Mouse (Mus musculus) kidney, postnatal 10 days (tissue): Measurements from ENCODE around the gene Sectm1b.
"Not testable (repeated sequence)": the region's sequence is repeated elsewhere in the genome, so short reads cannot be mapped to it uniquely, and the experiment has no call there.

Experiments
- DNase-seq: peaks from one replicate; pipeline ENCODE4 v3.0.0; 2021; ENCODE audit warnings: mixed read lengths

Sectm1b gene

DNA sequence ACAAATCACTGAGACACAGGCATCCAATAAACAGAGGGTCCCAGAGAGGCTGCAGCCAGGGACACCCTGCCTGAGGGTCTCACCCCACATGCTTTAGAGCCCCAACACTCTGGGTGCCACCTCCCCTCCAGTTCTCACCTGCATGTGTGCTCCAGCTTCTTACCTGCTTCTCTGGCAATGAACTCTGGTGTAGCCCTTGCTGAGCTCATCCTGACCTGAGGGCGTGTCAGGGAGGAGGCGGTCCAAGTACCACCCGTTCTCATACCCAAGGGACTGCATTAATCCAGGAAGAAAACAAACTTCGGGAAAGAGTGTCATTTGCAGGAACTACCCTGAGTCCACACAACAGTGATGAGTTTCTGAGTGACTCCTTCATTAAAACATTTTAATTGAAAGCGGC, at the start of gene Sectm1b:
Gene Sectm1b (minus strand): TSS at position 191 of the 400 bp plus-strand sequence.
- no peak for DNase-seq

DNA sequence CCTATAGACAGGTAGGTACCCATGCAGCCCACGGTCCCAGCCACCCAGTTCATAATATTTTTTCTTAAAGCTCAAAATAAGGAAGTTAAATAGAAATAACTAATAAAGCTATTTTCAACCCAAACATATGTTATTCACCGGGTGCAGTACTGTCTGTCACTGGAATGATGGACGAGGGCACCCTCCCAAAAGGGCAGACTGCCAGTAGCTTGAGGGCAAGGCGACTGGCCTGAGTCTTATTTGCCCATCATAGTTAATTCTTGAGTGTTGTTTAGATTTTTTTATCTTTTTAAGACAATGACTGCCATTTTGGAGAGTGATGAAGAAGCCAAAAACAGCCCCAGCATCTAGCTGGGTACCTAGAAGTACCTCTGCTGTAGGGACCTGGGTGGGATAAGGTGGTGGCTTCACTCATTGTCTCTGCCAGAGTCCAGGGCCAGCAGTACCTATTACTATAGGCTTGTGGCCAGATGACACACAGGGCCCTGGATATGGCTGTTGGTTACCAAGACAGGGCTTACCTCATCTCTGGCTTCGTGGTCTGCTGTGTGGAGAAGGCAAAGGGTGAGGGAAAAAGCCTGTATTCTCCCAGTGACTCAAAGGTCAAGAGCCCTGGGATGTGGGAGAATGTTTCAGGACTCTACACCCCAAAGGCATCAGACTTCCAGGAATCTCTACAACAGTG, 48.9 kb upstream of the Sectm1b start:
- DNase-seq = no peak

DNA sequence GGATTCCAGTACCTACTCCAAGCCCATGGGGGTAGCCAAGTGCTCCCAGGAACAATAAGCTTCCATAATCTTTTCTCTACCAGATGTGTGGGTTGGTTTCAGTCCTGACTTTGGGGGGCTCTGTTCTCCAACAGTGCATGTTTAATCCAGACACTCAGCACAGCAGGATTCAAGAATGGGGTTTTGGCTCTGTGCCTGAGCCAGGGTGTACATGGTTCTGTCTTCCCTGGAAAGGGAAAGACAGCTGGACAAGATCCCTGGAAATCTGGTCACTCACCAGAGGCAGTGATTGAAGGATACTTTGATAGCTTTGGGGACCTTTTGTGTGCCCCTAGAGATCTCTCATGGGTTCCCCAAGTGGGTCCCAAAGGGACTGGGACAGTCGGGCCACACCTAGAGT, 48.2 kb upstream of the Sectm1b start:
- no peak for DNase-seq

DNA sequence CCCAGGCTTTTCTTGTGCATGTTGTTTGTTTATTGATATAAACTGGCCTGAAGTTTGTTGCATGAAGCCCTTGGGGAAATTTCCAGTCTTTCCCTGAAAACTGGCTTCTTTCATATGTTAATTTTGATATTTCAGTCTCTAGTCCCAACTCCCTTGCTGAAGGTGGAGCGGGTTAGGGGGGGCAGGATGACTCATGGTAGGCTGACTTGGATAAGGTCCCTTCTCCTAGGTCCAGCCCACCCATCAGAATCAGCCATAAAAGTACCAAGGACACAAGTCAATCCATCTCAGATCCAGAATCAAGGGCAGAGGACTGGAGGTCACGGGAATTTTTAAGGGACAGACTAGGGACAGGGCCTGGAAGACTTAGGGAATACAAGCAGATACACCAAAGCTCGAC, 47.7 kb upstream of the Sectm1b start:
- DNase-seq = no peak

- DNase-seq = peak; percentile 78
Measured at GRCm38 (mm10) chr11:121109986-121110385, 46.6 kb upstream of the Sectm1b start.

GRCm38 (mm10) chr11:121108061-121108460, 44.7 kb upstream of the Sectm1b start:
- DNase-seq = peak; percentile 60

DNA sequence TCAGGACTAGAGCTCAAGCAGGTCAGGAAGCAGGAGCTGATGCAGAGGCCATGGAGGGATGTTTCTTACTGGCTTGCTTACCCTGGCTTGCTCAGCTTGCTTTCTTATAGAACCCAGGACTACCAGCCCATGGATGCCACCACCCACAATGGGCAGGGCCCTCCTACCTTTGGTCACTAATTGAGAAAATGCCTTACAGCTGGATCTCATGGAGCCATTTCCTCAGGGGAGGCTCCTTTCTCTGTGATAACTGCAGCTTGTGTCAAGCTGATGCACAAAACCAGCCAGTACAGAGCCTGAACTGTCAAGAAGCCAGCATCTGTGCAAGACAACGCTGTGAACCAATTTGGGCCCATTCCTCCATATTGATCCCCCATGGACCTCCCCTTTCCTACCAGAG, 43.9 kb upstream of the Sectm1b start:
- not testable (repeated sequence) for DNase-seq

DNA sequence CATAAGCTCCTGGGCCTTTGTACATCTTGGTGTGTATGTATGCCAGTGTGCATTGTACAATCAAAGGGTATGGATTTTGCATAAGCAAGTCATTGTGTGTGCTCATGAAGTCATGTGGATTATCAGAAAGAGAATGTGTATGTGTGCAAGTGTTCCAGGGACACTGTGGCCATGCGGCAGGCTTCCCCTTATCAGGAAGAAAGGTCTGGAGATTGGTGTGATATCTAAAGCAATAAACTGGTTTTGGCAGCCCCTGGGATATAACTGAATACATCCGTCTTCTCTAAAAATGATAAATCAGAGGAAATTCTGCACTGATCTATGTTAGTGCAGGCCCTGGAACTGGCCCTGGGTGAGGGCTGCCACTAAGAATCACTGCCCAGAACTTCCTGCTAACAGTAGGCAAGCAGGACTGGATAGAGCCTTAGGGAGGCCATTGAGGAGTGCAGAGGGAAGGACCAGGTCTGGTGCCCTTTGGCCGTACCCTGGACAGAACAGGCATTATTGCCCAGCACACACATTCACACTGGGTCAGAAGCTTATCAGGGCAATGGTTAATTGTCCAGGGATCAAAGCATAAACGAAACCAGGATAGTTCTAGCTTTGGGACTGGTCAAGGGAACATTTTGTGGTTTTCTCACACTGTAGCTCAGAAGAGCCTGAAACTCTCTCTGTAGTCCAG, 37.9 kb upstream of the Sectm1b start:
- no peak for DNase-seq

DNA sequence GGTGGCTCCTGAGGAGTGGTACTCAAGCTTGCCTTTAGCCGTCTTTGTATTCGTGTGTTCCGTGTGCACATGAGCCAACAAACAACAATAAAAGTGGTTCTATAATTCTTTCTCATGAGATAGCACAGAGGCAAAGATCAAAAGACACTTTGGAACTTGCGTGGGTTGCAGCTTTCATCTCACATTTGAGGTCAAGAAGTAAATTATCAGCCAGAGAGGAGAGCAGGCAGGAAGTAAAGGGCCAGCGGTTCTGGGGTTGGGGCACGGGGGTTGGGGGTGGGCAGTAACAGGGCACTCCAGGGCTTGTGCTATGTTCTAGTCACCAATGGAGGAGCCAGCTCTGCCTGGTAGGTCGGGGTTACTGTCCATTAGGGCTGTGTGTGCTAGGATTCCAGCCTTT, 37.3 kb upstream of the Sectm1b start:
- peak; percentile 49 for DNase-seq

GRCm38 (mm10) chr11:121099762-121100161, 36.4 kb upstream of the Sectm1b start:
- peak; percentile 48 for DNase-seq

DNA sequence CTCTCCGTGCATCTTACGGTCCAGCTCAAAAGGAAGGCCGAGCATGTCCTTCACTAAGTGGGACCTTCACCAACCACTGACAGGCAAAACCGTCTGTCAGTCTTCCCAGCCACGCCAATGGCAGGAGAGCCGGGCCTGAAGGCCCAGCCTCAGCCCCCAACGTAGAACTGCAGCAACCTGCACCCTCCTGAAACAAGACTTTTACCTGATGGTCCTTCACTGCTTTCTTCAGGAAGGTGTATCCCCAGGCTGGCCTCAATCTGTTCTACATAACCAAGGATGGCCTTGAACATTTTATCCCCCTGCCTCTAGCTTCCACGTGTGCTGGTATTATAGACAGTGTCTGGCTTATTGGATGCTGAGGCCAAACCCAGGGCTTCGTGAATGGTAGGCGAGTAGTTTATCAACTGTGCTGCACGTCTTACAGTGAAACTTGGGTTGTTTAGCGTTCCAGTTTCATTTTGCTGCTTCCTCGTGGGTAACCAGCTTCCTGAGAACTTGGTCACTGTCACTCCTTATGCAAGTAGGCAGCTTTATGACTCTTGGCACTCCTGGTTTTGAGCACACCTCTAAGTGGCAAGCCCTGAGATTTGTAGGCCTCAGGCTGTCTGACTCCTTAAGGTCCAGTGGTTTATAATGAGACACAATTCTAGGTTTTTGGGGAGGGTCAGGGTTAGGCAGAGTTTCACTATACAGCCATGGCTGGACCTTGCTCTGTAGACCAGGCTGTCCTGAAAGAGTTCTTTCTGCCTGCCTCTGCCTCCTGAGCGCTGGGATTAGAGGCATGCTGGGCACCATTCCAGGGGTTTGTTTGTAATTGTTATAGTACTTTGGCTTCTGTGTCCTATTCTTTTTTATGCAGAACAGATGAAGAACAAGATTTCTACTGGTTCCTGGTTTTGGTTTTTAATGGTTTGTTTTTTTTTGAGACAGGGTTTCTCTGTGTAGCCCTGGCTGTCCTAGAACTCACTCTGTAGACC, 29.5 kb upstream of the Sectm1b start:
- no peak for DNase-seq

GRCm38 (mm10) chr11:121090943-121091342, 27.6 kb upstream of the Sectm1b start:
- DNase-seq = no peak

DNA sequence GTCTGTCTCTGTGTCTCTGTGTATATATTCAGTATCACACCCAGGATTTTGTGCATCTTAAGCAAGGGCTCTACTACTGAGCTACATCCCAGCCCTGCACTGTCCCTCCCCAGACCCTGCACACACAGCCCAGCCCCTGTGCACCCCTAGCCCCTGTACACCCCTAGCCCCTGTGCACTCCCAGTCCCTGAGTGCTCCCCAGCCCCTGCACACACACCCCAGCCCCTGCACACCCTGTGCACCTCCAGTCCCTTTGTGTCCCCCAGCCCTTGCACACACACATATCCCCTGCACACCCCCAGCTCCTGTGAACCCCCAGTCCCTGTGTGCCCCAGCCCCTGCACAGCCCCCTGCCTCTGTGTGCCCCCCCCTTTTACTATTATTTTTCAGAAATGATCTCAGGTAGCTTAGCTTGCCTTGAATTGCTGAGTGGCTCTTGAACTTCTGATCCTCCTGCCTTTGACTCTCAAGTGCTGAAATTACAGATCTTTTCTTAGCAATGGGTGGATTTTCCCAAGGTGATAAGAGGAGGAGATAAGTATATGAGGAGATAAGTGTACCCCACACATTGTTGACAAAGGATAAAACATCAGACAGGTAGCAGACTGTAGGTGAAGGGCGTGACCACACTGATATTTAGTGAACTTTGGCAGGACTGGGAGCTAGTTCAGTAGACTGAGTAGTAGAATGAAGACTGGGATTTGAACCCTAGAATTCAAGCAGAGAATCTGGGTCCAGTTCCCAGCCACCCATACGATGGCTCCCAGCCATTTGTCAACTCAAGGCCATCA, 26.6 kb upstream of the Sectm1b start:
- no peak for DNase-seq

GRCm38 (mm10) chr11:121088997-121089396, 25.6 kb upstream of the Sectm1b start:
- DNase-seq = no peak

DNA sequence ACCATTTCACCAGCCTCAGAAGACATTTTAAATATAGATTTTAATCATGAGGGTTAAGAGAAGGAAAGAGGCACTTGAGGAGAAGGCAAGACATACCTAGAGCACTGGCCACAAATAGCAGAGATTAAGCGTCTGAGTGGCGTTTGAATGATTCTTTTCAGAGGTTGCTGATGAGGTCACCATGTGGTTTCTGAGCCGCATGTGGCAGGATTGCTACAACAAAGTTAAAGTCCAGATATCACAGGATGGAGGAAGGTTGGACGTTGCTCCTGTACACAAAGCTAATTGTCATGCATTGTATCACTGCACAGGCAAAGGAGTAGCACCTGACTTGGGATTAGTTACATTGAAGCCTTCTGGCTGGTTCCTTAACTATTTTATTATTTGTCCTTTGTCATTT, 22.9 kb upstream of the Sectm1b start:
- DNase-seq = no peak

DNA sequence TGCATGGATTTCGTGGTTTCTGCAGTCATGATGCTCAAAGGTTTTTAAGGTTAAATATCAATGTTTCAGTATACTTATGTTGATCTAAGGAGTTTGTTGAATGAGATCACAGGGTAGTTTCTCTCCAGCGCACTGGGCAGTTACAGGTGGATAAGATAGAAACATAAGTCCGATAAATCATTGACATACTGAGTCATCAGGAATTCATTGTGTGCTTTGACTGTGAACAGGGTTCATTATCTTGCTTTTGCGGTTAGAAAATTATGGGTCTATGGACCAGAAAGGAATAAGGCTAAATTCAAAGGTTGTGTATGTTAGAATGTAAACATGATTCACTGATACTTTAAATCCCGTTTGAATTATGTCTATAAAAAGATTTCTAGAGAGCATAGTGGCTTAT, 21.8 kb upstream of the Sectm1b start:
- no peak for DNase-seq

DNA sequence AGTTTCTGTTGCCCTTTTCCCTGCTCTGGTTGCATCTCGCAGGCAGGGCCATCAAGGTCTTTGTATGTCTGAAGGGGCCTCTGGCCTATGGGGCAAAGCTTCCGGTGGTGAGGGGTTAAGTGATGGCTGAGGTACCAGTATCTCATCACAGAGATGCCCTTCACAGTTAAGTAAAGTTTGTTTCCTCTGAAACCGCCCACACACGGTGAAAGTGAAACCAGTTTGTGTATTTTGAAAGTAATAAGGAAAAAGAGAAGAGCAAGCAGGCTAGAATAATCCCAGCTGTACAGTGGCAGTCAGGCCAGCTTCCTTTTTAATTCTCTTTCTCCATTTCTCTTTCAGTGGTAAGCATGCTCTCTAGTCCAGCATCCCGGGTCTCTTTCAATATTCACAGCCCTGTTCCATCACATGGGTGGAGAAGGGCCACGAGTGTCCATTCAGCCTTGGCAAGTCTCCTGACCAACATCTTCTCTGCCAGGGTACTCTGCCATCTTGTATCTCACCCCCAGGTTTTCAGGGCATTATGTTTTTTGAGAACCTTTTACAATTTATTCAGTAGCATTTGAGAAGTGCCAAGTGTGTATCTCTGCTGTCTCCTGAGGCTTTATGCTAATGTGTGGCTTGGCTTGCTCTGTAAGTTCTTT, 19.6 kb upstream of the Sectm1b start:
- DNase-seq = no peak

DNA sequence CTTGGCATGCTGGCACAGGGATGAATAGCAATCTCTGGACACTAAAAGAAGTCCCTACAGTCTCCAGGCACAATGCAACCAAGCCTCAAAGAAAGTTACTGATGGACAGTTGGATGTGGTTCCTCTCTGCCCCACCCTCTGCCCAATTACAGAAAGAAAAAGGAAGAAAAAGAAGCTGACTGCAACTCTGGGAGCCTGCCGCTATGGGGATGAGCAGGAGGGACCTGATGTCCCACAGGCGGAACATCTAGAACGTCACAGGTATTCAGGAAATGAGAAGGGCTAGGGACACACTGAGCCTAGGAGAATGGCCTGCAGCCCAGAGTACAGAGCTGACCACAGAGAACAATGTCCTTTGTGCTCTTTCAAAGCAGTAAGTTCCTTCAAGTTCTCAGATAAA, 18.9 kb upstream of the Sectm1b start:
- DNase-seq = no peak

- no peak for DNase-seq
Measured at GRCm38 (mm10) chr11:121081120-121081519, 17.8 kb upstream of the Sectm1b start, which contains the start of gene Sectm1a. Gene Sectm1a, minus strand, starts transcription at chr11:121081220.

DNA sequence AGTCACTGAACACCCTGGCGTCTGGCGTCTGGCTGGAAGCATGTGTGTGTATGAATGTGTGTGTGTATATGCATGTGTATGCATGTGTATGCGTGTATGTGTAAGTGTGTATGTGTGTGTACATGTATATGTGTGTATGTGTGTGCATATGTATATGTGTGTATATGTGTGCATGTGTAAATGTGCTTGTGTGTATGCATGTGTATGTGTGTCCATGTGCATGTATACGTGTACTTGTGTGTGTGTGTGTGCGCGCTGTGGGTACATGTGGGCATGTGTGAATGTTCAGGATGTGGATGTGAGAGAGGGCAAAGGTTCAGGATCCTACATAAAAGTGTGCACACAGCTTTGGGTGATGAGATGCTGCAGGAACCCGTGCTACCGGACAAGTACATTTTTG, 17.0 kb upstream of the Sectm1b start:
- DNase-seq = no peak

- DNase-seq = no peak
Measured at GRCm38 (mm10) chr11:121075655-121076054, 12.3 kb upstream of the Sectm1b start.

DNA sequence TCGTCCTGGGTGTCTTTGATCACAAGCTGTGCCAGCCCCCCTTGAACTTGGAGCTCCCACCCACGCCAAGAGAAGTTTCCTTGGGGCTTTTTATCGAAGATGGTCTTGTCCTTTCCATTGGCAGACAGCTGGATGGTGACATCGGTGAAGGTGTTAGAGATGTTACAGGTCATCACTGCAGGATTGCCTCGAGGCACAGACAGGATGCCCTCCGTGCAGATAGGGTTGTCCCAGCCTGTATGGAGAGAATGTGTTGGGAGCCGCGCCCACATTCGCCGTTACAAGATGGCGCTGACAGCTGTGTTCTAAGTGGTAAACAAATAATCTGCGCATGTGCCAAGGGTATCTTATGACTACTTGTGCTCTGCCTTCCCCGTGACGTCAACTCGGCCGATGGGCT, 6.3 kb upstream of the Sectm1b start:
- DNase-seq = not testable (repeated sequence)
